Mouse (Mus musculus): ENCODE measurements around the gene Fhdc1. TPM values are rescaled to one million over a fixed set of nuclear protein-coding genes. Genes with fewer than 3 reads are reported as not detected.

Gene Fhdc1
- 6.6 and 8.8 TPM in 2 replicates for polyA plus RNA-seq (2015; fragmentation: Nextera tagmentation; extraction: Ambion mirVana)

GRCm38 (mm10) chr3:84480006-84480897 lies at the start of gene Fhdc1:
Gene Fhdc1, minus strand, starts transcription at chr3:84480429.
- Histone ChIP-seq H3K4me1 (ENCODE audit: control insufficient read depth, insufficient read depth, low read length) (peaks cover 8% of the 10 kb centered on the region; the same call in 1 of the 2 replicates), H3K36me3 (ENCODE audit: control insufficient read depth, insufficient read depth, low read length) (no peaks in the 10 kb centered on the region), H3K4me3 (ENCODE audit: low read length) (peak within 1 kb of the TSS; percentile 64), H3K9me3 (ENCODE audit: control insufficient read depth, low read length) (no peaks in the 10 kb centered on the region), H3K27ac (ENCODE audit: low read length) (peak within 1 kb of the TSS; percentile 52; the same call in 1 of the 2 replicates), H3K4me2 (ENCODE audit: low read depth, low read length) (peak within 1 kb of the TSS; percentile 98), H3K27me3 (replicated peaks; ENCODE audit: control insufficient read depth, insufficient read depth, low read length) (peaks cover 10% of the 10 kb centered on the region), H3K9ac (ENCODE audit: low read depth, low read length) (peak within 1 kb of the TSS; percentile 72)
- ATAC-seq: peak; percentile 93
- under 1% methylated on average over 82 of the region's 82 CpGs for WGBS

DNA sequence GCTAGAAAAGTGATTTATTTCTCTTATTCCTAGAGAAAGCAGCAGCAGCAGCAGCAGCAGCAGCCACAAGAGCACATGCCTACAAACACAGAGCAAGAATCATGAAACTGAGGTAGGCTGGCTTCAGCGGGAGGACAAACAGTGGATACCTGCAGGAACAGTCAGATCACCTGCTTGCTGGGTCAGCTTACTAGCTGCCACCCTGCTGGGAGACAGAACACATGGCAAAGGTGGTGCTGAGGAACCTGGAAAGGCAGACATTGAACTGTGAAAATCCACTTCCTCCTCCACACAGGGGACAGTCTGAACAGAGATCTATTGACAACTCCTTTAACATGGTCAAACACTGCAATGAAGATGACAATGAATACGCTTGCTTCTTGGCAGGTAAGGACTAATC lies 48.8 kb upstream of the Fhdc1 start:
- Histone ChIP-seq H3K9me3 (ENCODE audit: control insufficient read depth, low read length) (no peaks in the 10 kb centered on the region), H3K27ac (ENCODE audit: low read length) (no peak overlapping the region), H3K4me1 (ENCODE audit: control insufficient read depth, insufficient read depth, low read length) (peaks cover 3% of the 10 kb centered on the region; the same call in 1 of the 2 replicates), H3K36me3 (ENCODE audit: control insufficient read depth, insufficient read depth, low read length) (no peaks in the 10 kb centered on the region), H3K27me3 (replicated peaks; ENCODE audit: control insufficient read depth, insufficient read depth, low read length) (no peaks in the 10 kb centered on the region), H3K4me2 (ENCODE audit: low read depth, low read length) (no peak overlapping the region), H3K9ac (ENCODE audit: low read depth, low read length) (no peak overlapping the region), H3K4me3 (ENCODE audit: low read length) (no peak overlapping the region)
- 81% methylated on average over 2 of the region's 2 CpGs for WGBS
- no peak for ATAC-seq

DNA sequence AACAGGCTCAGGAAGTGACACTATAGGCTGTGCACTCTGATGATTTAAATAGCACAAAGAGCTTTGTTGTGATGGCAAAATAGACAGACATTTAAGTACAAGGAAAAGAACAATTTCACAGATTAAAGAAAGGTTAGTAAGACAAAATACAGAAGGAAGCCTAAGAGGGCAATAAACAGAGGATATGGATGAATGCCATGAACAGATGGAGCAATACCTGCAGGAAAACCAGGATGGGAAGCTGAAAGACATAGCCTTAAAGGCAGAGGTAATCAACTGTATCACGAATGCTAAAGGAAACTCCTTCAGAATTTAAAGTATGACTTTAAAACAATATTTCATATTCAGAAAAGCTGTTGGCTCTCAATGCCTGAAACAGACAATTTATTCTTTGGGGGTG lies 44.7 kb upstream of the Fhdc1 start:
- no peaks in the 10 kb centered on the region for H3K9me3 ChIP-seq (ENCODE audit: control insufficient read depth, low read length)
- ATAC-seq: no peak
- no peaks in the 10 kb centered on the region for H3K36me3 ChIP-seq (ENCODE audit: control insufficient read depth, insufficient read depth, low read length)
- no peaks in the 10 kb centered on the region for H3K27me3 ChIP-seq (replicated peaks; ENCODE audit: control insufficient read depth, insufficient read depth, low read length)
- H3K4me3 ChIP-seq (ENCODE audit: low read length): no peak overlapping the region
- 71% methylated on average over 1 of the region's 1 CpGs for WGBS
- H3K4me1 ChIP-seq (ENCODE audit: control insufficient read depth, insufficient read depth, low read length): peaks cover 3% of the 10 kb centered on the region; the same call in 1 of the 2 replicates
- H3K4me2 ChIP-seq (ENCODE audit: low read depth, low read length): no peak overlapping the region
- no peak overlapping the region for H3K9ac ChIP-seq (ENCODE audit: low read depth, low read length)
- H3K27ac ChIP-seq (ENCODE audit: low read length): no peak overlapping the region

DNA sequence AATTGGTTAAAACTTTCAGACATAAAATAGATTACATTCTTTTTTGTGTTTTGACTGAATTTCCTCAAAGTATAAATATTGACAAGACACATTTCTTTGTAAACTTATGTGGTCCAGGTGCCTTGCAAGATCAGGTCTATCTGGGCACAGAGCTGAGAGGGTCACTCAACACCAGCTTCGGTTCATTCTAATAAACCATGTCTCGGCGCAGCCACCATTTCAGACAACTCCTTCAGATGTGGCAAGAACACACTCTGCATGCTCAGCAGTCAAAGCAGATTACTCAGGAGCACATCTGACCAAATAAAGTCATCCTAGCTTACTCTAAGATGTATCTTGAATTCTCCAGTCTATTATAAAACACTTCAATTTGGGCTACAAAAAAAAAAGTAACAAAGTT lies 35.9 kb upstream of the Fhdc1 start:
- no peak overlapping the region for H3K4me3 ChIP-seq (ENCODE audit: low read length)
- H3K4me2 ChIP-seq (ENCODE audit: low read depth, low read length): no peak overlapping the region
- H3K9ac ChIP-seq (ENCODE audit: low read depth, low read length): no peak overlapping the region
- H3K27me3 ChIP-seq (replicated peaks; ENCODE audit: control insufficient read depth, insufficient read depth, low read length): no peaks in the 10 kb centered on the region
- H3K36me3 ChIP-seq (ENCODE audit: control insufficient read depth, insufficient read depth, low read length): no peaks in the 10 kb centered on the region
- H3K27ac ChIP-seq (ENCODE audit: low read length): no peak overlapping the region
- no peaks in the 10 kb centered on the region for H3K9me3 ChIP-seq (ENCODE audit: control insufficient read depth, low read length)
- 74% methylated on average over 3 of the region's 3 CpGs for WGBS
- 0 out of 2 replicates have a peak, but pooled peaks cover 2% of the 10 kb centered on the region for H3K4me1 ChIP-seq (ENCODE audit: control insufficient read depth, insufficient read depth, low read length)
- ATAC-seq: no peak

GRCm38 (mm10) chr3:84512774-84513515 lies 32.7 kb upstream of the Fhdc1 start:
- H3K9me3 ChIP-seq (ENCODE audit: control insufficient read depth, low read length): no peaks in the 10 kb centered on the region
- H3K4me3 ChIP-seq (ENCODE audit: low read length): no peak overlapping the region
- 60% methylated on average over 6 of the region's 6 CpGs for WGBS
- no peaks in the 10 kb centered on the region for H3K36me3 ChIP-seq (ENCODE audit: control insufficient read depth, insufficient read depth, low read length)
- 0 out of 2 replicates have a peak, but pooled peaks cover 2% of the 10 kb centered on the region for H3K4me1 ChIP-seq (ENCODE audit: control insufficient read depth, insufficient read depth, low read length)
- H3K4me2 ChIP-seq (ENCODE audit: low read depth, low read length): no peak overlapping the region
- ATAC-seq: no peak
- H3K27me3 ChIP-seq (replicated peaks; ENCODE audit: control insufficient read depth, insufficient read depth, low read length): no peaks in the 10 kb centered on the region
- H3K9ac ChIP-seq (ENCODE audit: low read depth, low read length): no peak overlapping the region
- H3K27ac ChIP-seq (ENCODE audit: low read length): no peak overlapping the region

GRCm38 (mm10) chr3:84505193-84505592 lies 25.0 kb upstream of the Fhdc1 start:
- no peak overlapping the region for H3K4me3 ChIP-seq (ENCODE audit: low read length)
- 87% methylated on average over 4 of the region's 4 CpGs for WGBS

DNA sequence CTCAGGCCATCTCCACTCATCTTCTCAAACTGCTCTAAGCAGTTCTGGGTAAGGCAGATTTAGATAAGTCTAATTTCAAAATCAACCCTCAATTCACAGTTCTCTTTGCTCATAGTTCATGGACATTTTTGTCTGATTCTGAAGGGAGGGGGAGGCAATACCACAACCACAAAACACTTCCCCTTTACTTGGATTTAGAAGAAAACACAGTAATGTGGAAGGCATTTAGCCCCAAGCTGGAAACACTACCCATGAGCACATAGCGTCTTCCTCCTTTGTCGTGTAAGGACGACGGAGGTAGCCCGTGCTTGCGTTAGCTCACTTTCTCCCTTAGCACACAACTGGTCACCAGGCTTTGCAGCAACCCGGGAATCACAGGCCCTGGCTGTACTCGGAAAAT lies 24.1 kb upstream of the Fhdc1 start:
- H3K4me3 ChIP-seq (ENCODE audit: low read length): no peak overlapping the region
- H3K27ac ChIP-seq (ENCODE audit: low read length): no peak overlapping the region
- H3K27me3 ChIP-seq (replicated peaks; ENCODE audit: control insufficient read depth, insufficient read depth, low read length): no peaks in the 10 kb centered on the region
- H3K9me3 ChIP-seq (ENCODE audit: control insufficient read depth, low read length): no peaks in the 10 kb centered on the region
- H3K36me3 ChIP-seq (ENCODE audit: control insufficient read depth, insufficient read depth, low read length): 0 out of 2 replicates have a peak, but pooled peaks cover 3% of the 10 kb centered on the region
- 90% methylated on average over 8 of the region's 8 CpGs for WGBS
- H3K4me1 ChIP-seq (ENCODE audit: control insufficient read depth, insufficient read depth, low read length): no peaks in the 10 kb centered on the region
- no peak overlapping the region for H3K9ac ChIP-seq (ENCODE audit: low read depth, low read length)
- ATAC-seq: no peak
- H3K4me2 ChIP-seq (ENCODE audit: low read depth, low read length): no peak overlapping the region

More at GRCm38 (mm10) chr3:84505193-84505592, 25.0 kb upstream of the Fhdc1 start:
- Histone ChIP-seq H3K36me3 (ENCODE audit: control insufficient read depth, insufficient read depth, low read length) (0 out of 2 replicates have a peak, but pooled peaks cover 3% of the 10 kb centered on the region), H3K9ac (ENCODE audit: low read depth, low read length) (no peak overlapping the region), H3K4me1 (ENCODE audit: control insufficient read depth, insufficient read depth, low read length) (no peaks in the 10 kb centered on the region), H3K27ac (ENCODE audit: low read length) (no peak overlapping the region), H3K9me3 (ENCODE audit: control insufficient read depth, low read length) (no peaks in the 10 kb centered on the region), H3K4me2 (ENCODE audit: low read depth, low read length) (no peak overlapping the region), H3K27me3 (replicated peaks; ENCODE audit: control insufficient read depth, insufficient read depth, low read length) (no peaks in the 10 kb centered on the region)
- no peak for ATAC-seq

DNA sequence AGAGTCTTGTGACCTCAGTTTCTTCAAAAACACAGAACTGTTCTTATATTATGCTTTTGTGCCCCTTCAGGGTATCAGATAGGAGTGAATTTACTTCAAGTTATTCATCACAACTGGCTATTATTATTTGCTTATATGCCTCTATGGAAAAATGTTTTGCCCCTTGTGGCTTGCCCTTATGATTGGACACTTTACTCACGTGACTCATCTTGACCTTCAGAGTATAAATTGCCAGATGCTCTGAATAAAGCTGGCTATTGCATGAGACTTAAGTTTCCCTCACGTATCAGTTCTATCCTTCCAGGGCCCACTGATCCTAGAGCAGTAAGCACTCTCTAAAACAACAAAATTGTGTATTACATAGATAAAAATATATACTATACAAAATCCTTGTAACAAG lies 21.9 kb upstream of the Fhdc1 start:
- Histone ChIP-seq H3K4me3 (ENCODE audit: low read length) (no peak overlapping the region), H3K27me3 (replicated peaks; ENCODE audit: control insufficient read depth, insufficient read depth, low read length) (no peaks in the 10 kb centered on the region), H3K9me3 (ENCODE audit: control insufficient read depth, low read length) (no peaks in the 10 kb centered on the region), H3K36me3 (ENCODE audit: control insufficient read depth, insufficient read depth, low read length) (0 out of 2 replicates have a peak, but pooled peaks cover 3% of the 10 kb centered on the region), H3K4me2 (ENCODE audit: low read depth, low read length) (no peak overlapping the region), H3K27ac (ENCODE audit: low read length) (no peak overlapping the region), H3K4me1 (ENCODE audit: control insufficient read depth, insufficient read depth, low read length) (no peaks in the 10 kb centered on the region), H3K9ac (ENCODE audit: low read depth, low read length) (no peak overlapping the region)
- no peak for ATAC-seq
- WGBS: 83% methylated on average over 2 of the region's 2 CpGs

- no peak overlapping the region for H3K4me3 ChIP-seq (ENCODE audit: low read length)
- no peak for ATAC-seq
- 0 out of 2 replicates have a peak, but pooled peaks cover 3% of the 10 kb centered on the region for H3K36me3 ChIP-seq (ENCODE audit: control insufficient read depth, insufficient read depth, low read length)
- whole genome bisulfite sequencing: 80% methylated on average over 10 of the region's 10 CpGs
- no peak overlapping the region for H3K4me2 ChIP-seq (ENCODE audit: low read depth, low read length)
- no peaks in the 10 kb centered on the region for H3K4me1 ChIP-seq (ENCODE audit: control insufficient read depth, insufficient read depth, low read length)
- no peaks in the 10 kb centered on the region for H3K27me3 ChIP-seq (replicated peaks; ENCODE audit: control insufficient read depth, insufficient read depth, low read length)
- no peak overlapping the region for H3K9ac ChIP-seq (ENCODE audit: low read depth, low read length)
- H3K9me3 ChIP-seq (ENCODE audit: control insufficient read depth, low read length): no peaks in the 10 kb centered on the region
- H3K27ac ChIP-seq (ENCODE audit: low read length): no peak overlapping the region
Measured at GRCm38 (mm10) chr3:84500491-84500890, 20.3 kb upstream of the Fhdc1 start.

Data from intestine, embryonic 16.5 days (tissue).